In genomic region chr9:105282725-105283124, GRCm38 (mm10) we compare ENCODE assay signal across 8 mouse cellular contexts.
DNase-seq lines count a peak whose midpoint lies in the region; ATAC-seq and TF ChIP-seq lines count a peak whose summit lies in the region.

No protein-coding gene starts in this region.

- no peaks in the 10 kb centered on the region for H3K9me3 ChIP-seq in forebrain, embryonic 13.5 days (replicated peaks)
- no peaks in the 10 kb centered on the region for H3K9me3 ChIP-seq in forebrain, embryonic 12.5 days
- no peaks in the 10 kb centered on the region for H3K9me3 ChIP-seq in midbrain, embryonic 10.5 days (replicated peaks)
- no peaks in the 10 kb centered on the region for H3K9me3 ChIP-seq in midbrain, embryonic 16.5 days (replicated peaks; ENCODE audit: control insufficient read depth, low read length, poor library complexity, severe bottlenecking)
- H3K9me3 ChIP-seq in liver, embryonic 14.5 days (ENCODE audit: control insufficient read depth, low read length), result no peaks in the 10 kb centered on the region

- peak; percentile 52 for DNase-seq in midbrain, embryonic 10.5 days (ENCODE audit: low spot score)
- peak; percentile 73 to 77 for DNase-seq in cerebellum, postnatal 10 days
- DNase-seq in liver, embryonic 14.5 days (ENCODE audit: low read depth in 3 of 3, low spot score in 3 of 3), result no peak
- no peak for DNase-seq in MN1 (ENCODE audit: low spot score)
- DNase-seq in adipocyte (ENCODE audit: low spot score), result no peak

- H3K36me3 ChIP-seq in forebrain, embryonic 13.5 days (ENCODE audit: poor library complexity, severe bottlenecking), result no peaks in the 10 kb centered on the region
- no peaks in the 10 kb centered on the region for H3K36me3 ChIP-seq in forebrain, embryonic 12.5 days (replicated peaks)
- no peaks in the 10 kb centered on the region for H3K36me3 ChIP-seq in midbrain, embryonic 10.5 days
- no peaks in the 10 kb centered on the region for H3K36me3 ChIP-seq in midbrain, embryonic 16.5 days (ENCODE audit: control insufficient read depth, insufficient read depth, low read length)
- H3K36me3 ChIP-seq in liver, embryonic 14.5 days (replicated peaks; ENCODE audit: control insufficient read depth, insufficient read depth, low read depth), result no peaks in the 10 kb centered on the region

- H3K4me1 ChIP-seq in forebrain, embryonic 13.5 days, result peaks cover 4% of the 10 kb centered on the region; the same call in 1 of the 2 replicates
- no peaks in the 10 kb centered on the region for H3K4me1 ChIP-seq in forebrain, embryonic 12.5 days
- peaks cover 3% of the 10 kb centered on the region; the same call in 1 of the 2 replicates for H3K4me1 ChIP-seq in midbrain, embryonic 10.5 days
- H3K4me1 ChIP-seq in midbrain, embryonic 16.5 days (ENCODE audit: control insufficient read depth, insufficient read depth, low read length), result no peaks in the 10 kb centered on the region
- no peaks in the 10 kb centered on the region for H3K4me1 ChIP-seq in liver, embryonic 14.5 days (replicated peaks; ENCODE audit: control insufficient read depth in 2 of 2, insufficient read depth in 2 of 2, low read length in 1 of 2)

- no peak overlapping the region for H3K4me2 ChIP-seq in forebrain, embryonic 13.5 days
- no peak overlapping the region for H3K4me2 ChIP-seq in forebrain, embryonic 12.5 days
- no peak overlapping the region for H3K4me2 ChIP-seq in midbrain, embryonic 16.5 days (ENCODE audit: low read length)
- no peak overlapping the region for H3K4me2 ChIP-seq in liver, embryonic 14.5 days (ENCODE audit: low read depth)

- peak; percentile 60 for TF ChIP-seq CTCF in liver, embryonic 14.5 days (IDR thresholded peaks at IDR 0.05; ENCODE audit: low read depth)

- 0 out of 2 replicates have a peak, but pooled peaks have one; percentile 21 for ATAC-seq in forebrain, embryonic 13.5 days
- ATAC-seq in forebrain, embryonic 12.5 days (ENCODE audit: low FRiP score), result no peak
- ATAC-seq in midbrain, embryonic 16.5 days, result no peak
- ATAC-seq in liver, embryonic 14.5 days (ENCODE audit: insufficient read depth), result no peak

- 16% methylated on average over 4 of the region's 4 CpGs for WGBS in forebrain, embryonic 13.5 days
- whole genome bisulfite sequencing in forebrain, embryonic 12.5 days, result 21% methylated on average over 4 of the region's 4 CpGs
- 33% methylated on average over 4 of the region's 4 CpGs for WGBS in midbrain, embryonic 10.5 days
- WGBS in midbrain, embryonic 16.5 days, result 27% methylated on average over 4 of the region's 4 CpGs
- 24% methylated on average over 4 of the region's 4 CpGs for WGBS in liver, embryonic 14.5 days (ENCODE audit: insufficient replicate concordance)

- H3K27ac ChIP-seq in forebrain, embryonic 13.5 days, result no peak overlapping the region
- H3K27ac ChIP-seq in forebrain, embryonic 12.5 days, result no peak overlapping the region
- H3K27ac ChIP-seq in midbrain, embryonic 10.5 days (replicated peaks), result no peak overlapping the region
- H3K27ac ChIP-seq in midbrain, embryonic 16.5 days (ENCODE audit: low read length), result no peak overlapping the region
- no peak overlapping the region for H3K27ac ChIP-seq in liver, embryonic 14.5 days

- no peak for TF ChIP-seq EP300 in liver, embryonic 14.5 days (IDR thresholded peaks at IDR 0.05; ENCODE audit: low read depth)

- no peak overlapping the region for H3K9ac ChIP-seq in forebrain, embryonic 13.5 days
- H3K9ac ChIP-seq in forebrain, embryonic 12.5 days, result no peak overlapping the region
- no peak overlapping the region for H3K9ac ChIP-seq in midbrain, embryonic 16.5 days (ENCODE audit: low read depth, low read length)
- no peak overlapping the region for H3K9ac ChIP-seq in liver, embryonic 14.5 days (replicated peaks)

- H3K4me3 ChIP-seq in forebrain, embryonic 13.5 days, result no peak overlapping the region
- no peak overlapping the region for H3K4me3 ChIP-seq in forebrain, embryonic 12.5 days (replicated peaks)
- no peak overlapping the region for H3K4me3 ChIP-seq in midbrain, embryonic 10.5 days
- no peak overlapping the region for H3K4me3 ChIP-seq in midbrain, embryonic 16.5 days (ENCODE audit: low read depth, low read length)
- H3K4me3 ChIP-seq in liver, embryonic 14.5 days (ENCODE audit: insufficient read depth in 1 of 2, low read depth in 2 of 2, low read length in 2 of 2), result no peak overlapping the region

- H3K27me3 ChIP-seq in forebrain, embryonic 13.5 days, result no peaks in the 10 kb centered on the region
- no peaks in the 10 kb centered on the region for H3K27me3 ChIP-seq in forebrain, embryonic 12.5 days
- peaks cover 25% of the 10 kb centered on the region for H3K27me3 ChIP-seq in midbrain, embryonic 10.5 days (ENCODE audit: low read depth, poor library complexity, severe bottlenecking)
- H3K27me3 ChIP-seq in midbrain, embryonic 16.5 days (ENCODE audit: control insufficient read depth, insufficient read depth, low read depth, low read length), result no peaks in the 10 kb centered on the region
- no peaks in the 10 kb centered on the region for H3K27me3 ChIP-seq in liver, embryonic 14.5 days (ENCODE audit: control insufficient read depth, insufficient read depth, low read length)

Comparison
In these comparisons a context has a peak if more than half of its experiments do, and no peak if none do; other contexts are left out.
1. DNase-seq: peak in midbrain, embryonic 10.5 days (single experiment) and cerebellum, postnatal 10 days (2 of 2); none in liver, embryonic 14.5 days (0 of 3), MN1 (single experiment) and adipocyte (single experiment).